Mouse (Mus musculus) erythroblast, embryonic 14.5 days (primary cell): ENCODE data around the gene Rer1.

ENCODE experiments used
- GATA1 ChIP-seq: IDR thresholded peaks from 2 replicates; pipeline ENCODE4 v1.6.1; 2012; ENCODE audit warnings: low read length, inconsistent platforms, mixed read lengths
- TAL1 ChIP-seq: IDR thresholded peaks from 3 replicates; pipeline ENCODE4 v1.6.1; 2012; ENCODE audit warnings: low read length, inconsistent platforms, mixed read lengths

DNA sequence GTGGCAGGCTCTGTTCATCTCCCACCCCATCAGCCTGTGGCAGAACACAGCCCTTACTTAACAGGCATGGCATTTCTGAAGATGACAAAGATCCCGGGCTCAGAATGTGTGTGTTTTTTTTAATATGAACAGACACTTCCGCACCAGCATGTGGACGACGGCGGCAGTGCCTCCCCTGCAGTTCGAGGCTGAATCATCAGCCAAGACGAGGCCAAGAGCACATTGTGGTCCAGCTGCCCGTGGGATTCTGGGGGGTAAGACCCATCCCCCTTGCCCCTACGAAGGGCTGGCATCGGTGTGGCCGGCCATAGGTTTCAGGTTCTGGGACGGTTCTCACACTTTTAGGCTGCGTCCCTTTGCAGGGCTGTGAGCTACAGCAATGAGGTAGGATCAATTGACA lies 51.4 kb downstream of the Rer1 start:
- TF ChIP-seq GATA1: no peak
- TF ChIP-seq TAL1: no peak
